Mouse (Mus musculus) embryonic stem cell, embryonic (primary cell): ENCODE data around the gene Rrnad1.

Experiments
- CTCF ChIA-PET, 4 experiments: fragments of 300-600 bp in 2 of 4; fragments of 350-600 bp in 2 of 4; sonication (Branson Sonifier 250); formaldehyde crosslinking; loops; one replicate each; lab custom pipeline; 2022; ENCODE audit warnings: inconsistent platforms in 2 of 4; lab: Charles Lee
- POLR2A ChIA-PET, 4 experiments: fragments of 300-600 bp in 2 of 4; fragments of 350-600 bp in 2 of 4; sonication (Branson Sonifier 250); formaldehyde crosslinking; loops; one replicate each; lab custom pipeline; 2022; ENCODE audit warnings: antibody characterized with exemption in 4 of 4, inconsistent platforms in 1 of 4; lab: Charles Lee

Rrnad1 gene

DNA sequence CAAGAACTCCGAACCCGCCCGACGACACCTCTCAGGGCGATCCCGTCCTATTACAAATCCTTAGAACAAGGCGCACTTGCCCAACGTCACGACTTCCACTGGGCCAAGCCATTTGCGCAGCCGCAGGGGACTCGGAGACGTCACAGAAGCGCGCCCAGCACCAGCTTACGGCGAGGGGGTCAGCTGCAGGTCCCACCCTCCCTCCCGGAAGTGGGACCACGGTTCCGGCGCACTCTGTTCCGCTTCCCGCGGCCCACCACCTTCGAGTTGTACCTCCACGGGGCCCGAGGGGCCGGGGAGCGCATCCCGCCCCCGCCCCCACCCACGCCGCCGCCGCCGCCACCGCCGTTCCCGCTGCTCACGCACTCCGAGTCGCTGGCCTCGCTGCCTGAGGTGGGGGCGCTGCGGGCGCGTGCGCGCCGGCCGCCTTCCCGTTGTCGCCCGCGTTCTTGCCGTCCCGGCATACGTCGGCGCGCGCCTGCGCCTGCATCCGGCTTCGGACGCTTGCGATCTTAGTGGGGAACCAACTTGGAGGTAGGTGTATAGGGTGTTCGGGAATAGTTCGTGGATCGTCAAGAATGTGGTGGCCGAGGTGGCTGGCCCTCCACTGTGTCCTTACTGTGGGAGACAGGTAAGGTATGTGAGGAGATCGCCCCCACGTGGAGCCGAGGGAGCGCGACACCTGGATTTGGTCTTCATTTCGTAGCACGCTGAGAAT, at the start of gene Rrnad1, which contains the start of gene Isg20l2:
Rrnad1 (minus strand) TSS at position 640 of the 718 bp plus-strand sequence.
Isg20l2 (plus strand) TSS at position 237 of the 718 bp plus-strand sequence.
- ChIA-PET POLR2A (interaction anchor here in 3 of 4 experiments (0.5 to 5.3 kb wide), 34 partner anchors 8 to 646 kb away, joined by 3 to 51 read pairs (median 4); partner anchors contain the start of genes Prcc (in 3 of the 3), Crabp2 (in 2 of the 3), Hdgf (in 2 of the 3) and Mrpl24 (in 2 of the 3)), CTCF (interaction anchor here in 3 of 4 experiments (0.6 to 1.5 kb wide), 11 partner anchors 10 to 351 kb away, joined by 3 to 9 read pairs (median 3); partner anchors contain the start of genes Ntrk1 (in 1 of the 3) and Prcc (in 1 of the 3))

DNA sequence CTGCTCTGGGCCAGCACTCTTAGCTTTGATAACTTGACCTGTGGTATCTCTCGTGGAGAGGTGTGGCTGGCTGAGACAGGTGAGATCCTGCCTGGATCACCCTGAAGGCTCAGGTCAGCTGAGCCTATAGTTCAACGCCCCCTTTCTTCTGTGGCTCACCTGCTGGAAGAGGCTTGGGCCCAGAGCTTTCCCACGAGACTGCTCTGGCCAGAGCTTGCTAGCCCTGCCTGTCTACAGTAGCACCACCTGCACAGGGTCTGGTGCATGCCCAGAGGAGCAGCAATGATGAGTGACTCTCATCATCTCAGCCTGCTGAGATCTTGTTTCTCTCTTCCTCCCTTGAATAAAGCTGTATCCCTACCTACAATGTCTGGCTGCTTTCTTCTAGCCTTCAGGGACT, 49.6 kb upstream of the Rrnad1 start:
- ChIA-PET POLR2A (interaction anchor here in 3 of 4 experiments (0.6 to 3.7 kb wide), 9 partner anchors 9 to 151 kb away, joined by 3 to 28 read pairs (median 4); partner anchors contain the start of genes Nes (in 3 of the 3) and Prcc (in 1 of the 3)), CTCF (interaction anchor here in 3 of 4 experiments (0.9 to 9.6 kb wide), 7 partner anchors 9 to 146 kb away, joined by 3 to 242 read pairs (median 9); partner anchors contain the start of gene Nes (in 3 of the 3))

DNA sequence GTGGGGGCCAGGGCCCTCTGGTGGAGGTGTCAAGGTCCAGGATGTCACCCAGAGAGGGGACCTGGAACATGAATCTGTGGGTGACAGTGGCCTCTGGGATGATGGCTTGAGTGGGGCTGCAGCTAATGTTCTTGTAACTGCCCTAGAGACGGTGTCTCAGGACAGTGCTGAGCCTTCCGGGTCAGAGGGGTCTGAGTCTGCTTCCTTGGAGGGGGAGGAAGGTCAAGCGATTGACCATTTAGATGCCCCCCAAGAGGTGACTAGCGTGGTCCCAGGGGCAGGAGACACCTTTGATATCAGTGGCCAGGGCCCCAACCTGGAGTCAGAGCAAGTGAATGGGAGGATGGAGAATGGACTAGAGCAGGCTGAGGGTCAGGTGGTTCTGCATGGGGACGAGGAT, 49.0 kb upstream of the Rrnad1 start:
- ChIA-PET POLR2A (interaction anchor here in 3 of 4 experiments (0.6 to 3.7 kb wide), 8 partner anchors 7 to 151 kb away, joined by 3 to 28 read pairs (median 4); partner anchors contain the start of genes Nes (in 3 of the 3) and Prcc (in 1 of the 3)), CTCF (interaction anchor here in 3 of 4 experiments (0.9 to 3.3 kb wide), 5 partner anchors 9 to 31 kb away, joined by 3 to 14 read pairs (median 9); partner anchors contain the start of gene Nes (in 2 of the 3))

DNA sequence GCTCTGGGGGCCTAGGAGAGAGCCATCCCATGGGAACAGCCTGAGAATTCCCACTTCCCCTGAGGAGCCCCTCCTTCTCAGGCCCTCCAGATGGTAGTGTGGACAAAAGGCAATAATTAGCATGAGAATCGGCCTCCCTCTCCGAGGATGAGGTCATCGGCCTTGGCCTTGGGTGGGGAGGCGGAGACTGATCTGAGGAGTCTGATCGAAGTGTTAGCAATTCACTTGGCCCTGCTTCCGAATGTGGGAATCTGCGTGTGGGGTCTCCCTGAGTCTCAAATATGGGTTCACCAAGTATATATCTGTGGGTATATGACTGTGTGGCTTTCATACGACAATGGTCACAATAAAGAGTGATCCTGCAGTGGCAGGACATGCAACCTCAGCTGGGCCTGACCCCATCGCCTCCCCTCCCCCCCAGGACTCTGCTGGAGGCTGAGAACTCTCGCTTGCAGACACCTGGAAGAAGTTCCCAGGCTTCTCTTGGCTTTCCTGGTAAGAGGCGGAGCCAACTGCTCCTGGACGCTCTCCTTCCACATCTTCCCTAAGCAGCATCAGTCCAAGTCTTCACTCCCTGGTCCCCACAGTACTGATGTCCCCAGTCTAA, 44.0 kb upstream of the Rrnad1 start:
- ChIA-PET CTCF (interaction anchor here (0.6 to 8.3 kb wide), 19 partner anchors 10 to 225 kb away, joined by 3 to 445 read pairs (median 4); partner anchors contain the start of gene Mrpl24 (in 1 of the 4)), POLR2A (interaction anchor here (0.5 to 8.0 kb wide), 33 partner anchors 8 to 436 kb away, joined by 3 to 148 read pairs (median 4); partner anchors contain the start of genes Prcc (in 3 of the 4), Bcan (in 2 of the 4), Crabp2 (in 2 of the 4) and Hdgf (in 1 of the 4))

DNA sequence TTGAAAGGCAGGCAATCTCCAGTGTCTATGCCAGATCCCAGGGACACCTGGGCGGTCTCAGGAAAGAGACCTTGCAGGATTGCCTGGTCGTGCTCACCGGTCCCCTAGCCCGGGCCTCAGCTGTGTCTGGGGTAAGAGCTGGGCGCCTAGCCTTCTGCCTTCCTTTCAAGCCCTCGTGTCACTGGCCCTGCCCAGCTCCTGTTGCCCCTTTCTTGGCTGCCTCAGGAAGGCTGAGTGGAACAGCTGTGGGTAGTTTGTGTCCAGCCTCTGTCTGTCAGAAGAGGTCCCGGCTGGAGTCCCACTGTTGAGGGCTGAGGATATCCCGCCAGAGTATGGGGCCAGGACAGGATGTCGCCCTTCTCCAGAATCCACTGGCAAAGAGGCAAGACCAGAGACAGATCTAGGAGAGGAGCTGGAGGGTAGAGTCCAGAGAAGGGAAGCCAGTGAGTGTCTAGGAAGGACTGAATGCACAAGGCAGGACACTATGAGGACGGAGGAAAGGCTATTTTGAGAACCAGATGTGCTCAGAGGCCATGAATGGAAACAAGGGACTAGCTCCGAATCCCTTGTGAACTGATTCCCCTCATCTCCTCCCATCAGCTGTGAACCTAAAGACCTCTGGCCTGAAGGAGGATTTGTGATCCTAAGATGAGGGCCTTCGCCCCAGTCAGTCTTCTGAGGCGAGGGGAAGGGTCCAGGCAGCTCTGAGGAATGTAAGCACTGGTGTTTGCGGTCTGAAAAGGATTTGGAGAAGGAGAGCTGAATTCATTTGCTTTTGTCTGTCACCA, 43.3 kb upstream of the Rrnad1 start:
- ChIA-PET POLR2A (interaction anchor here (0.6 to 8.0 kb wide), 33 partner anchors 9 to 436 kb away, joined by 3 to 148 read pairs (median 4); partner anchors contain the start of genes Prcc (in 3 of the 4), Bcan (in 2 of the 4), Crabp2 (in 2 of the 4) and Hdgf (in 1 of the 4)), CTCF (interaction anchor here (0.6 to 8.3 kb wide), 21 partner anchors 11 to 225 kb away, joined by 3 to 445 read pairs (median 4); partner anchors contain the start of genes Bcan (in 1 of the 4) and Mrpl24 (in 1 of the 4))

DNA sequence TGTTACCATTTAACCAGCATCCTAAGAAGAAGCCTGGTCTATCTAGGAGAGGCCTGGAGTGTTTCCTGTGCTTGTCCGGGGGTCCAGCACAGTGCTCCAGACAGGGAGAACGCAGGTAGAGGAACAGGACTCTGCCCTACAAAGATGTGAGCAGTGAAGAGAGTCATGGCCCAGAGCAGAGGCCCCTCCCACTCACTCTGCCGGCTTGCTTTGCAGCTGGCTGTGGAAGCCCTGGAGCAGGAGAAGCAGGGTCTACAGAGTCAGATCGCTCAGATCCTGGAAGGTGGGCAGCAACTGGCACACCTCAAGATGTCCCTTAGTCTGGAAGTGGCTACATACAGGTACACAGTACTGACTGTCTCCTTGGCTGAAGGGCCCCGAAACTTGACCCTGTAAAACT, 42.3 kb upstream of the Rrnad1 start:
- CTCF ChIA-PET: interaction anchor here (1.1 to 8.3 kb wide), 11 partner anchors 11 to 99 kb away, joined by 3 to 445 read pairs (median 53); no protein-coding TSS in a partner anchor
- POLR2A ChIA-PET: interaction anchor here in 3 of 4 experiments (0.5 to 8.0 kb wide), 14 partner anchors 11 to 291 kb away, joined by 3 to 148 read pairs (median 31); partner anchors contain the start of gene Crabp2 (in 3 of the 3)

DNA sequence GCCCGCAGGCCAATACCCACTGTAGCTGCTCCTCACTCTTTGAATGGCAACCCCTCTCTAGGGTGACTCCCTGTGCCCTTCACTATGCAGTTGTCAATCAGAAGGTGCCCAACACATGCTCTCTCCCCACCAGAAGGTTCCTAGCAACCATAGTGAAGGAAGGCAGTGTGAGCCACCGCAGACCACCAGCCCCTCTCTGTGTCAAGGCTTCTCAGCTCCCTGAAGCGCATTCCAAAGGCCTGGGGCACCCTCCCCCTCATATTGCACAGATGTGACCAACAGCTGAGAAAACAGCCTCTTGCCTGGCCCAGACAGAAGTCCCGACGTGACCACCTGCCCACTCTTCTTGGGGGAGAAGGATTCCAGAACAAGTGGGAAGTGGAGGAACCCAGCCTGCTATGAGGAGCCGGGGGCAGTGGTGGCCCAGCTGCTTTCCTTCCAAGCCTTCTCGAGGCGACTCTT, 41.7 kb upstream of the Rrnad1 start:
- ChIA-PET POLR2A (interaction anchor here (0.6 to 8.0 kb wide), 29 partner anchors 8 to 993 kb away, joined by 3 to 148 read pairs (median 15); partner anchors contain the start of genes Crabp2 (in 3 of the 4), Hdgf (in 2 of the 4), Prcc (in 2 of the 4) and Bcan (in 1 of the 4)), CTCF (interaction anchor here (1.1 to 8.3 kb wide), 12 partner anchors 11 to 216 kb away, joined by 4 to 445 read pairs (median 75); no protein-coding TSS in a partner anchor)

DNA sequence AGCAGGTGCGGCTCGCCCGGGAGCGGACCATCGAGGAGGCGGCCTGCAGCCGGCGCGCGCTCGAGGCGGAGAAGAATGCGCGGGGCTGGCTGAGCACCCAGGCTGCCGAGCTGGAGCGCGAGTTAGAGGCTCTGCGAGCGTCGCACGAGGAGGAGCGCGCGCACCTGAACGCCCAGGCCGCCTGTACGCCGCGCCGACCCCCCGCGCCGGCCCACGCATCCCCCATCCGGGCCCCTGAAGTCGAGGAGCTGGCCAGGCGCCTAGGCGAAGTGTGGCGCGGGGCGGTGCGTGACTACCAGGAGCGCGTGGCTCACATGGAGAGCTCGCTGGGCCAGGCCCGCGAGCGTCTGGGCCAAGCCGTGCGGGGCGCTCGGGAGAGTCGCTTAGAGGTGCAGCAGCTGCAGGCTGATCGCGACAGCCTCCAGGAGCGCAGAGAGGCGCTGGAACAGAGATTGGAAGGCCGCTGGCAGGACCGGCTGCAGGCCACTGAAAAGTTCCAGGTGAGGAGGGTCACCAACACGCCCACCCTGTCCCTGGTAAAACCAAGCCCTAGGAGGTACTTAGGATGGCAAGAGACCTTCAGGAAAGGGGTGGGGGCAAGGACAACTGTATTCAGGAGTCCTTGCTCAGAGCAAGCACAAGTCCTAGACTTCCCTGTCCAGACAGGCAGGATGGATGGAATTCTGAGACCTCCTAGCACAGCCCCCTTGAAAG, 41.1 kb upstream of the Rrnad1 start:
- CTCF ChIA-PET: interaction anchor here (0.6 to 8.3 kb wide), 35 partner anchors 8 to 468 kb away, joined by 3 to 445 read pairs (median 14); partner anchors contain the start of genes Crabp2 (in 2 of the 4), Bcan (in 1 of the 4), Iqgap3 (in 1 of the 4) and Mef2d (in 1 of the 4)

DNA sequence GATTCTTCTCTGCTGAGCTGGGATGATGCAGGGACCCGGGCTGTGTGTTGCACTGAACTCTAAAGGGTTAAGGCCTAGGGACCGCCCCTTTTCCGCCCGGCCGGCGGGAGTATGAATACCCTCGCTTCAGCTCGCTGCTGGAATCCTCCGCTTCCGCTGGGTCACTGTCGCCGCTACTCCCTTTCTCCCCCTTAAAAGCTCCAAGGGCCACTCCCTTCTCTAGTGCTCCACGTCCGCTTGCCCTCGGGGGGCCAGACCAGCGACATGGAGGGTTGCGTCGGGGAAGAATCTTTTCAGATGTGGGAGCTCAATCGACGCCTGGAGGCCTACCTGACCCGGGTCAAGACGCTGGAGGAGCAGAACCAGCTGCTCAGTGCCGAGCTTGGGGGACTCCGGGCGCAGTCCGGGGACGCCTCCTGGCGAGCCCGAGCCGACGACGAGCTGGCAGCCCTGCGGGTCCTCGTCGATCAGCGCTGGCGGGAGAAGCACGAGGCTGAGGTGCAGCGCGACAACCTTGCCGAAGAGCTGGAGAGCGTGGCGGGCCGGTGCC, 40.5 kb upstream of the Rrnad1 start, which contains the start of gene Nes:
Nes (plus strand) TSS at position 140 of the 550 bp plus-strand sequence.
- ChIA-PET POLR2A (interaction anchor here (0.6 to 8.0 kb wide), 76 partner anchors 8 to 582 kb away, joined by 3 to 148 read pairs (median 4); partner anchors contain the start of genes Hdgf (in 4 of the 4), Crabp2 (in 3 of the 4), Prcc (in 3 of the 4) and Bcan (in 2 of the 4)), CTCF (interaction anchor here (0.6 to 8.3 kb wide), 64 partner anchors 9 to 469 kb away, joined by 3 to 445 read pairs (median 8); partner anchors contain the start of genes Iqgap3 (in 3 of the 4), Mef2d (in 3 of the 4), Bcan (in 2 of the 4) and Crabp2 (in 2 of the 4))

More for the DNA sequence above, 41.1 kb upstream of the Rrnad1 start:
- POLR2A ChIA-PET: interaction anchor here (0.6 to 8.0 kb wide), 64 partner anchors 9 to 993 kb away, joined by 3 to 148 read pairs (median 6); partner anchors contain the start of genes Crabp2 (in 3 of the 4), Prcc (in 3 of the 4), Bcan (in 2 of the 4) and Hdgf (in 2 of the 4)

DNA sequence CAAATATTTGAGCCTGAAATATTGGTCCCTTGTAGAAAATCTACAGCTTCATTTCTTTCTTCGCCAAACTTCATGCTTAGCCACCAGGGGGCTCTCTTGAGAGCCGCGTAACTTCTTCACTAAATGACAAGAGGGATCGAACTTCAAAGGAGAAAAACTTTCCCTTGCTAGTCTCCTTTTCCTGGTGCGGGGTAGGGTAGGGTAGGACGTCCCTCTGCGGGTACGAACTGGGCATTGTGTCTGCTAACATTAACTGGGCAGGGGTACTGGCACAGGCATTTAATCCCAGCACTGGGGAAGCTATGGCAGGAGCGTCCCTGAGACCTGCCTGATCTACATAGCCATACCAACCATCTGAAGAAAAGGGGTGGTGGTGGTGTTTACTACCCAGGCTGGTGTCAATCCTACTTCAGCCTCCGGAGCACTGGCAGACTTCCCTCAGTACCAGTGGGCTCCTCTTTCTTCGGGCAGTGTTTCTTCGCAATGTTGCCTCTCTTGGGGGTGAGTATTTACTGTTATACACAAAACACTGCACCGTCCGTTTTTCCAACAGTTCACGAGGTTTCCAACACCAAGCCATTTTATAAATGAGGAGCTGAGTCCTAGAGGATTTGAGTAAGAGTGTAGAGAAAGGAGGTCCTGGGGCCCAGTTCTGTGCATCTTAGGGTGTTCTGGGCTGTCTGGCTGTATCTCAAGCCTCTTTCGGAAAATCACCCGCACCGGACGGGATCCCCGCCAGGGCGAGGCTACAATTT, 39.8 kb upstream of the Rrnad1 start:
- ChIA-PET POLR2A (interaction anchor here (0.6 to 8.0 kb wide), 83 partner anchors 8 to 1023 kb away, joined by 3 to 148 read pairs (median 4); partner anchors contain the start of genes Hdgf (in 4 of the 4), Crabp2 (in 3 of the 4), Isg20l2 (in 3 of the 4) and Prcc (in 3 of the 4)), CTCF (interaction anchor here (0.6 to 8.3 kb wide), 108 partner anchors 9 to 1803 kb away, joined by 3 to 445 read pairs (median 5); partner anchors contain the start of genes Iqgap3 (in 3 of the 4), Mef2d (in 3 of the 4), Ntrk1 (in 3 of the 4) and Bcan (in 2 of the 4))

DNA sequence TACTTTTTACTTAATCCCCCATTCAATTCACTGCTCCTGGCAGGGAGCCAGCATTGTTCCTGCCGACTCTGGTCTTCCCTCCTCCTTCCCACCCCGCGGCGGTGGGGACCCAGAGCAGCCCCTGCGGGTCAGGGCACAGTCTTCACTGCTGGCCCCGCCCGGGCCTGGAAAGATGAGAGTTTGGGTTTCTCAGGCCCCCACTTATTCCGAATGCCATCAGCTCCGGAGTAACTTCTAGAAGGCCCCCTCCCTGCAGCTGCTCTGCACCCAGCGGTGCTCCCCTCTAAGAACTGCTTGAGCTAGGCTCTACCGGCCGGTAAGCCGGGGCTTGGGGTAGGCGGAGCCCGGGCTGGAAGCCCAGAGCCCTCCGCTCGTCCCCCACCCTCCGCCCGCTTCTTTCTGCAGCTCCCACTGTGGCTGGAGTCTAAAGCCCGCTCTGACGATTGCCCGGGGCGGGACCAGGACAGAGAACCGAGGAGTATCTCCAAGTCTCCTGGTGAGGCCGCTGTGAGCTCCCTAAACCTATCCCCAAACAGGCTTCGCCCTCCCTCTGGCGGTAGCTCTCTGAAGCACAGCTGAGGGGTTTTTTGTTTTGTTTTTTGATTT, 30.2 kb upstream of the Rrnad1 start:
- POLR2A ChIA-PET: interaction anchor here (0.6 to 6.0 kb wide), 66 partner anchors 8 to 336 kb away, joined by 3 to 63 read pairs (median 4); partner anchors contain the start of genes Crabp2 (in 3 of the 4), Nes (in 3 of the 4), Isg20l2 (in 2 of the 4) and Mrpl24 (in 2 of the 4)
- CTCF ChIA-PET: interaction anchor here (0.6 to 7.4 kb wide), 140 partner anchors 8 to 1856 kb away, joined by 3 to 208 read pairs (median 5); partner anchors contain the start of genes Nes (in 4 of the 4), Prcc (in 4 of the 4), Isg20l2 (in 3 of the 4) and Ntrk1 (in 3 of the 4)

DNA sequence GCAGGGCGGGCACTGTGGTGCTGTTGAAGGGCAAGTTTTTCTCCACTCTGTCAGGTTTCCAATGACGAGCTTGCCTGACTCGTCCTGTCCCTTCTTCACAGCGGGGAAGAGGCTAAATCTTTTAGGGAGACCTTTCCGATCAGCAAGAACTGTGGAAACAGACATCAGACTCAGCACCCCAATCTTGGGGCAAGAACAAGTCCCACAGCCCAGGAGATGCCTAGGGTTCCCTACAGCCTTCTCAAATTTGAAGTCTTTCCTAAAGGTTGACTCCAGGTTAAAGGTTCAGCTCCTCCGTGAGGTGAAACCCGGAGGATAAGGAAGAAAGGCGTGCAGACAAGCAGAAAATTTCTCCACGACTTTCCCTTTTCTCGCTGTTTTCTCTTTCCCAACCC, 29.7 kb upstream of the Rrnad1 start:
- POLR2A ChIA-PET: interaction anchor here (0.6 to 6.0 kb wide), 50 partner anchors 8 to 336 kb away, joined by 3 to 63 read pairs (median 5); partner anchors contain the start of genes Crabp2 (in 3 of the 4), Nes (in 3 of the 4), Isg20l2 (in 2 of the 4) and Mrpl24 (in 2 of the 4)

DNA sequence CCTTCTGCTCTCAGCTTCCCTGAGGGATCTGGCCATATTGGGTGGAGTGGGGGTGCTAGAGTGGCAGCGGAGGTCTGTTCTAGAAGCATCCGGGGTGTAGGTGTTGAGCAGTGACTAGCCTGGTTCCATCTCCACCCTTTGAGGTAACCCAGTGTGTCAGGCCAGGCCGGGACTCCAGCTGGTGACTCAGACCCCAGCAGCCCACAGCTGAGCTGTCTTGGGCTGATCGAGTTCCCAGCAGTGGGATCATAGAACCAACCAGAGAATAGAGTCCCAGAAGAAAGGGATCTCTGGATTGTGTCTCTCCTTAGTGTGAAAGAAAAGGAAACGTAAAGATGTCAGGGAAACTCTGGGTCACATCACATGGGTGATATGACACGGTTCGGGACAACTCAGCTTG, 28.9 kb upstream of the Rrnad1 start:
- ChIA-PET CTCF (interaction anchor here (1.8 to 7.4 kb wide), 14 partner anchors 10 to 508 kb away, joined by 5 to 208 read pairs (median 30); partner anchors contain the start of genes Nes (in 3 of the 4), Insrr (in 1 of the 4), Ntrk1 (in 1 of the 4) and Prcc (in 1 of the 4)), POLR2A (interaction anchor here in 3 of 4 experiments (0.6 to 6.0 kb wide), 11 partner anchors 10 to 199 kb away, joined by 3 to 63 read pairs (median 18); partner anchors contain the start of genes Nes (in 2 of the 3), Crabp2 (in 1 of the 3), Isg20l2 (in 1 of the 3) and Mrpl24 (in 1 of the 3))

More for the DNA sequence above, 29.7 kb upstream of the Rrnad1 start:
- CTCF ChIA-PET: interaction anchor here (0.6 to 7.4 kb wide), 96 partner anchors 8 to 523 kb away, joined by 3 to 208 read pairs (median 6); partner anchors contain the start of genes Nes (in 4 of the 4), Ntrk1 (in 3 of the 4), Prcc (in 3 of the 4) and Isg20l2 (in 2 of the 4)
